Mouse (Mus musculus) layer of hippocampus, postnatal 36 days (tissue): Measurements from ENCODE around the gene Micu2. TPM values are rescaled to one million over a fixed set of nuclear protein-coding genes. Genes with fewer than 3 reads are reported as not detected.
"Not testable (repeated sequence)": the region's sequence is repeated elsewhere in the genome, so short reads cannot be mapped to it uniquely, and the experiment has no call there.

Experiments
- DNase-seq, 2 experiments: peaks; one replicate each; pipeline ENCODE4 v3.0.0; 2022
- total RNA-seq, 2 experiments: library from RNA; stranded (reverse); gene quantifications; 2 replicates each; pipeline ENCODE4 v1.2.3; 2021

Micu2 gene
- total RNA-seq, 2 experiments from 2014 or later = 20.3 to 21.1 TPM

GRCm38 (mm10) chr14:57961861-57962260 is 37.2 kb downstream of the Micu2 start:
- no peak for DNase-seq

GRCm38 (mm10) chr14:57951089-57951488 is 48.0 kb downstream of the Micu2 start:
- DNase-seq = no peak

GRCm38 (mm10) chr14:57945834-57946233 is 53.2 kb downstream of the Micu2 start:
- no peak for DNase-seq

GRCm38 (mm10) chr14:57937297-57937696 is 61.8 kb downstream of the Micu2 start:
- DNase-seq = no peak

GRCm38 (mm10) chr14:57934666-57935065 is 64.4 kb downstream of the Micu2 start:
- no peak for DNase-seq

GRCm38 (mm10) chr14:57933608-57934007 is 65.5 kb downstream of the Micu2 start:
- DNase-seq = no peak

GRCm38 (mm10) chr14:57932881-57933443 is 66.1 kb downstream of the Micu2 start:
- no peak for DNase-seq

GRCm38 (mm10) chr14:57921428-57922131 is 77.5 kb downstream of the Micu2 start:
- peak; percentile 12 to 14 for DNase-seq

GRCm38 (mm10) chr14:57920568-57921310 is 78.3 kb downstream of the Micu2 start:
- peak in 1 of 2 experiments; percentile 14 for DNase-seq

- no peak for DNase-seq
These were observed 79.8 kb downstream of the Micu2 start for GRCm38 (mm10) chr14:57919148-57919875.

- no peak for DNase-seq
These were observed 83.7 kb downstream of the Micu2 start for GRCm38 (mm10) chr14:57915341-57915740.

GRCm38 (mm10) chr14:57912211-57913007 is 86.7 kb downstream of the Micu2 start:
- DNase-seq = not testable (repeated sequence)

- not testable (repeated sequence) for DNase-seq
These were observed 87.3 kb downstream of the Micu2 start for GRCm38 (mm10) chr14:57911787-57912186.

- no peak for DNase-seq
These were observed 87.7 kb downstream of the Micu2 start for GRCm38 (mm10) chr14:57911316-57911715.

GRCm38 (mm10) chr14:57910501-57911068 is 88.5 kb downstream of the Micu2 start:
- peak; percentile 79 to 85 for DNase-seq

- no peak for DNase-seq
These were observed 89.8 kb downstream of the Micu2 start for GRCm38 (mm10) chr14:57909297-57909696.

GRCm38 (mm10) chr14:57908431-57908830 is 90.6 kb downstream of the Micu2 start:
- no peak for DNase-seq

- DNase-seq = no peak
These were observed 97.1 kb downstream of the Micu2 start for GRCm38 (mm10) chr14:57901998-57902397.

- no peak for DNase-seq
These were observed 102.2 kb downstream of the Micu2 start for GRCm38 (mm10) chr14:57896882-57897281.

GRCm38 (mm10) chr14:57896088-57896871 is 102.8 kb downstream of the Micu2 start:
- DNase-seq = not testable (repeated sequence)

- DNase-seq = no peak
These were observed 104.7 kb downstream of the Micu2 start for GRCm38 (mm10) chr14:57894346-57894745.
